Mouse (Mus musculus) subcutaneous adipose tissue, adult 2 months (tissue): ENCODE measurements around the gene Stap2. TPM values are rescaled to one million over a fixed set of nuclear protein-coding genes. Genes with fewer than 3 reads are reported as not detected.

Experiments
- polyA plus RNA-seq: library from polyadenylated mRNA; depleted of rRNA; stranded (reverse); fragments of >200 nt; gene quantifications from 2 replicates; pipeline ENCODE4 v1.2.3, GENCODE M21; 2012; ENCODE audit warnings: low replicate concordance; rRNA removed

Gene Stap2
- polyA plus RNA-seq, result 25.3 and 34.1 TPM in 2 replicates

DNA sequence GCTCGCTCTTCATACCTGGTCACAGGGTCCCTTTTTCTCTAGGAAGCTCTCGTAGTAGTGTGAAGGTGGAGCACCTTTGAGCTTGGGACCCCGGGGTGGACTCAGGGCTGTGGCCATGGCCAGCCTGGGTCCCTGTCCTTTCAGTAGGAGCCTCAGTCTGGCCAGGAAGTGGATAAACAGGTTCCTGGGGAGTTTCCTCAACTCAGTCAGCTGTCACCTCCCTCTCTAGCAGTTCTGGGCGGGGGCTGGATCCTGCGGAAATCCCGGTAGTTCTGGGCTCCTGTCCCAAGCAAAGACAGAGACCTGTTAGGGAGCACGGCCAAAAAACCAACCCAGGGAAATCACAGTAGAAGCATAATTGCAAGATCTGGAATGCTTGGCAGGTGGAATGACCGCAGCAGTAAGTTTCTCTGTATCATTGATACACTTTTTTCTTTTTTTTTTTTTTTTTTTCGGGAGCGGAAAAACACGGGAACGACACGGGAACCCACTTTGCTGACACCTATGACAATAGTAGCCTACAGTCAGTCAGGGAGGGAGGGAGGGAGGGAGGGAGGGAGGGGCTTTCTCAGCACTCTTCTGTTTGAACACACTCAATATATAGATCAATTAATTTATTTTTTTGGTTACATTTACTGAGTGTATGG, at the start of gene Stap2, which contains the start of gene Mpnd:
TSS of gene Stap2 (minus strand) at position 170 of the 647 bp plus-strand sequence.
TSS of gene Mpnd (plus strand) at position 297 of the 647 bp plus-strand sequence.

DNA sequence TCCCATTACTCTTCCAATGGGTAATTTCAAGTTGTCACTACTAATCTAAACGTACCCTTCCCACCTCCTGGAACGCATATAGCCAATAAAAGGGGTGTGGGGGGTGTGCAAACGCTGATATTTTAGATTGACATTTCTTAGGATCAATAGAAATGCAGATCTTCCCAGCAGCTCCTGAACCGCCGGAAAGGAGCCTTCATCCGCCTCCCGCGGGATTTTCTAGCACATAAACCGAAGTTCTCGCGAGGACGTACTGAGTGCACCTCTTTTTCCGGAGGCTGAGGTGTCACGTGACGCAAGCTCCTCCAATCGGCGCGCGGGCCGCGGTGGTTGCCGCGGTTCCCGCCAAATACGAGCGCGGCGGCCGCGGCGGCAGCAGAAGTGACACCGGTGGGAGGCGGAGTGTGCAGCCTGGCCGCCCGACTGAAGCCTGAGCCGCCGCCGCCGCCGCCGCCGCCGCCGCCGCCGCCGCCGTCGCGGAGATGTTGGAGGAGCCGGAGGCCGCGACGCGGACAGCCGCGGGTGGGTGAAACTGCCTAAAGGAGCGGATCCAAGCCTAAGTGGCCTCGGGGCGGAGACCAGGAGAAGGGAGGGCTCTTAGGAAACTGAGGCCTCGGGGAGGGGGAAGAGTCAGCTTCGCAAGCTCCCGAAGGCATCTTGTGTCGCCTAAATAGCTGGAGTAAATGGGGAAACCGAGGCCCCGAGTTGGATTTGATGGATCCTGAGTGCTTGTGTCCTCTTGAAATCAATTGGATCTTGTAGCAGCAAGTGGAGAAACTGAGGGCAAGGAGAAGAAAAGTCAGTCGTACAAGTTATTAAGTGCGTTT, 34.9 kb upstream of the Stap2 start, which contains the start of gene Chaf1a:
TSS of gene Chaf1a (plus strand) at position 410 of the 827 bp plus-strand sequence.

DNA sequence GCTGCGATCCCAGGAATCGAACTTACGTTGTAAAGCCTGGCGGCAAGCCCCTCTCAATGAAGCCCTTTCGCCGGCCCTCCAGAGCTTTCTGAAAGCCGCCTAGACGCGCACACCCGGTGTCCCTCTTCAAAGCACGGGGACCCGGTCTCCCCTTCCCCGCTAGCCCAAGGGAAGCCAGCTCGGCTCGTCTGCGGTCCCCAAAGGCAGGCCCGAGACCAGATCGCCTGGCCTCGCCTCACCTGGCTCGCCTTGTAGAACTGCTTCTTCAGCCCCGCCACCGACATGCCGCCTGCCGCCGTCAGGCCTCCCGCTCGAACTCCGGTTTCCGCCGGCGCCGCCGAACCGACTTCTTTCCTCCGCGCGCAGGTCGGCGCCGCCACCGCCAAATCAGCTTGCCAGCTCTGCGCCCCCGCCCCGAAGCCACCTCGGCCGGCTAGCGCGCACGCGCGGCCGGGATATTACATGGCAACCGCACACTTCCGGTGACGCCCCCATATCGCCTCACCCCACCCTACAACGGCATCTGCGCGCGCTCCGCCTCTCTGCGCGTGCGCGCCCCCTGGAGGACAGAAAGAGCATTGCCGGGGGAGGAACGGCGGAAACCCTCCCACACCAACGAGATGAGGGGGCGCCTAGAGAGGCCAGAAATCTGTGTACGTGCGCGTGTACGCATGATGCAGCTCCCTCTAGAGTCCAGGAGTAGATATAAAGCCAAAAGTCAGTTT, 31.0 kb upstream of the Stap2 start, which contains the start of gene Sh3gl1:
TSS of gene Sh3gl1 (minus strand) at position 460 of the 725 bp plus-strand sequence.

DNA sequence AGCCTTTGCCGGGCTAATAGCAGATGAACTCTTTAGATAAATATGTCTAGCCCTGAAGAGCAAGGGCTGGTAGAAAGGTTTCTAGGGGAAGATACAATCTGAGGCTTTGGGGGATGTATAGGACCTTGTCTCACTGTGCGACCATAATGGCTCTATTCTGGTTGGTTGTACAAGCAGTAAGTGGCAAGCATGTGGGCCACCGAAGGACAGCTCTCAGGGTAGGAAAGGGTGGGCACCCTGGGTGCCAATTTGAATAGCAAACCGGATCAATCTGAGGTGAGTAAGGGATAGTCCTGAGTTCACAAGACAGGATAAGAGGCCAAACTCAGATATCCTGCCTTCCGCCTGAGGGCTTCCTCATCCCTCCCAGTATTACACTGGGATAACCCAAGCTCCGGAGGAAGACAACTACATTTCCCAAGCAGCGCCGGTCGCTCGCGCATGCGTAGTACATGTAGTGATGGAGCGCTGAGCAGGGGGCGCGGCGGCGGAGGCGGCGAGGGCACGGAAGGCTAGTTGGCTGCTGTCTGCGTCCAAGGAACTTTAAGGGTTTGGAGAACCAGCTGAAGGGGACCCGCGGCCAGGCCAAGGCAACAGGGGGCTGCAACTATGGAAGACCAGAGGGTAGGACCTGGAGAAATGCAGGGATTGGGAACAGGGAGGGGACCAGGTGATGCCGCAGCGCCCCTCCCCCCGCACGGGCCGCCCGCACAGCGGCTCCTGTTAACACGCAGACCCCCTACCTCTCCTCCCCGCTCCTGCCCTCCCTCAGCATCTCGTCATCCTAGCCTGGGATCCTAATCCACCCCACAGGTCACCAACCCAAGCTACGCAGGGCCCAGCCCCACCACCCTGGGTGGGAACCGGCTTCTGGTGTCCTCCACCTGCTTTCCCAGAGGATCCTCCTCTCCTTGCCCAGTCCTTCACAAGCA, 19.1 kb downstream of the Stap2 start, which contains the start of gene Fsd1:
TSS of gene Fsd1 (plus strand) at position 480 of the 932 bp plus-strand sequence.

DNA sequence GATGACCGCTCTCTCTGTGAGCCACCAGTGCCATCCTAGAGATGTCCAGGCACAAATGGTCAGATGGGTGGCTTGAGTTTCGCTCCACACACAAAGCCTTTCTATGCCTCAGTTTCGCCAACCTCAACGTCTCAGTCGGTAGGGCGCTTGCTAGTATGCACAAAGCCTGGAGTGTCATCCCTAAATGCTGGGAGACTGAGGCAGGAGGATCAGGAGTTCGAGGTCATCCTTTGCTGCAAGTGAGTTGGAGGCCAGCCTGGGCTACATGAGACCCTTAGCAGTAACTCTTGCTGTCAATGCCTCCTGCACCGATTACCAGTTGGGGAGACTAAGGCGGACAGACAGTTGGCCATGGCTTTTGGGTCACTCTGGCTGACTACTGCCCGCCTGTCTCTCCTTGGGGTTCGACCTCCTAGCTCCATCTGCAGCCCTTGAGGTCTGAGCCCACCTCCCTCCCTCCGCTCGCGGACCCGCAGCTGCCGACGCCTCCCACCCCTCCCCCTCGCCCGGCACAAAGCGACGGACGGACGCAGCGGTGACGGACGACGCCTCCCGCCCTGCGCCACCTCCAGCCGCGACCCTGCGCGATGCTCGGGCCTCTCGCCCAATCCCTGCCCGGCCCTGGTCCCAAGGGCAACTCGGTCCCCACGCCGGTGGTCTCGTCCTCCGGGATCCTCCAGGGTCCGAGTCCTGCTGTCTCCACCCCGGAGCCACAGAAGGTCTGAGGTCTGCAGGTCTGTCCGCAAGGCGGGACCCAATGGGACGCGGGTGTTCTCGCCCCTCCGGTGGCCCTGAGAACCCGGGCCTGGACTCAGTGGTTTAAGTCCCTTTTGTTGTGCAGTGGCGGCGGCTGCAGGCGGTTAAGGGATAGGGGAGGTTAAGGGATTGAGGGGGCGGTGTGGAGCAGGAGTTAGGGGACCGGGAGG, 35.2 kb downstream of the Stap2 start, which contains the start of gene Shd:
TSS of gene Shd (plus strand) at position 502 of the 926 bp plus-strand sequence.

DNA sequence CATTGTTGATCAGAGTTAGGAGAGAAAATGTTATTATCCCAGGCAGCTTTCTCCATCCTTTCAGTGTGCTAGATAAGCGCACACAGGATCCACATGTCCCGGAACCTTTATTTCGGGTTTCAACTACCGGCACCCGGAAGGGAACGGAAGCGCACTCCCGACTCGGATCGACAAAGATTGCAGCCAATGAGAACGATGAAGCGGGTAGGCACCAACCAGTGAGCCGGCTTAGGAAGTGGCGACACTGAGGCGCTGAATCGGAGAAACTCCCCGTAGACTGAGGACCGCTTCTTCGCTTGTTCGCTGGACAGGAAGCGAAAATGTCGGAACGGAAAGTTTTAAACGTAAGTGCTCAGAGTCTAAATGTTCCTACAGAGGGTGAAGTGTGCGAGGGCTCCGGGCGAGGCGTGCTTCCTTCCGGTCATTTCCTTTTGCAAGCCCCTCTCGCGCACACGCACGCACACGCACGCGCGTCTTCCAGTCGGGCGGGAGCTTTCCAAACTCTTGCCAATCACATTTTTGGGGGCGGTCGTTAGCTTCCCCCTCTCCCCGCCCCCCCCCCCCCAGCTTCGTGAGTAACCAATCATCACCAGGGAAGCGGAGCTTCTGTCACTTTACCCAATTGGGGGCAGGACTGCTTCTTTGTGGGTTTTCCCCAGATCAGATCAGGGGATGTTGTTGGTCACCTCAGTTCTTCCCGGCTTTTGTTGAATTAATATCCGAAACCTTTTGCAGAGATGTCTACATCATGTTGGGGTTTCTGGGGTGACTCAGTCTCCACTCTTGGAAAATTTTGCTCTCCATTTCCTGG, 46.3 kb downstream of the Stap2 start, which contains the start of gene Yju2:
TSS of gene Yju2 (plus strand) at position 182 of the 811 bp plus-strand sequence.

DNA sequence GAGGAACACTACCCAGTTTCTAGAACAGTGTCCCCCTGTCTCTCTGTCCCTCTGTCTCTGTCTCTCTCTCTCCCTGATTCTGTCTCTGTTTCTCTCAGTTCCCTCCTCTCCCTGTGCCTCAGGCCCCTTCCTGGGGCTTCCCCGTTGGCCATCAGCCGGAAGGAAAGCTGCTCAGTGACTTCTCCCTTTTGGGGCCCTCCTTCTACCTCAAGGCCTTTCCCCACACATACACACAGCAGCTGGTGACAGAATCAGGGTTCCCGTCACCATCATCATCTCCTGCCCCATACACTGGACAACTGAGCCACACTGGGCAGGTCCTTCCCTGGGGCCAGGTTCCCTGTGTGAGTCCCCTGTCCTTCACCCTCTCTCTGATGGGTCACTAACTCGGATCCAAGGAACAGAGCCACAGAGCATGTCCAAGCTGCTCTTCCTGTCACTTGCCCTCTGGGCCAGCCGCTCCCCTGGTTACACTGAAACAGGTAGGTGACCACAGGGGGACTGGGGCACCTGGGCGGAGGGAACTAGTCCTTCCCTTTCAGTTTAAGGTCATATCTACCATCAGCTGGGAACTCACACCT, 52.8 kb downstream of the Stap2 start, which contains the start of gene Ebi3:
TSS of gene Ebi3 (plus strand) at position 194 of the 581 bp plus-strand sequence.

DNA sequence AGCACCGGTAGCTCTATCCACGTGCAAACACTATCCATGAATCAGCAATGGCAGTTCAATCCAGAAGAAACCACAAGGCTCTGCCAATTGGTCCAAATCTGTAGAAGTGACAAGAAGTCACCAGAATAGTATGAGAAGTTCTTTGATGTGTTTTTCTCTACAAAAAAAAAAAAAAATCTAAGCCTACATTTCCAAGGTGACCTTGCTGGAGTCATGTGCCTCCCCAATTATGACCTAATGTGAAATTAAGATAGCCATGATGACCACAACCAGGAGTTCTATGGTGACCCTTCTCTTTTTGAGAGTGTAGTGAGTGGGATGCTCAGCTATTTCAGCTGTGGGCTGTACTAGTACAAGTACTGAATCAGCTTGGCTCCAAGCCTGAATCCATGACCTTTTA, 56.0 kb downstream of the Stap2 start, which contains the start of gene Zfp119b:
TSS of gene Zfp119b (minus strand) at position 101 of the 400 bp plus-strand sequence.

Other genes with a start within 250 kb of the Stap2 start
- gene Zfp119a, start 126.7 kb downstream of the Stap2 start, polyA plus RNA-seq, result 0.52 and 0.87 TPM in 2 replicates
- gene Zfp959, start 113.5 kb downstream of the Stap2 start, polyA plus RNA-seq, result 1.1 and 1.4 TPM in 2 replicates
- gene Zfp119b, start 56.1 kb downstream of the Stap2 start, polyA plus RNA-seq, result 0.67 and 0.75 TPM in 2 replicates
- 6.0 and 9.2 TPM in 2 replicates for gene Ebi3, start 52.9 kb downstream of the Stap2 start, polyA plus RNA-seq
- 6.9 and 10.4 TPM in 2 replicates for gene Yju2, start 46.5 kb downstream of the Stap2 start, polyA plus RNA-seq
- gene Shd, start 35.1 kb downstream of the Stap2 start, polyA plus RNA-seq, result 0.56 and 13.0 TPM in 2 replicates
- gene Fsd1, start 19.1 kb downstream of the Stap2 start, polyA plus RNA-seq, result 1.0 and 7.0 TPM in 2 replicates
- gene Mpnd, start 127 bp upstream of the Stap2 start, polyA plus RNA-seq, result 106 and 131 TPM in 2 replicates
- gene Sh3gl1, start 31.1 kb upstream of the Stap2 start, polyA plus RNA-seq, result 75.0 and 104 TPM in 2 replicates
- gene Chaf1a, start 34.9 kb upstream of the Stap2 start, polyA plus RNA-seq, result 2.0 and 5.8 TPM in 2 replicates
- 92.5 and 99.3 TPM in 2 replicates for gene Ubxn6, start 69.4 kb upstream of the Stap2 start, polyA plus RNA-seq
- gene Hdgfl2, start 74.0 kb upstream of the Stap2 start, polyA plus RNA-seq, result 20.9 and 56.5 TPM in 2 replicates
- 452 and 1,682 TPM in 2 replicates for gene Plin4, start 104.2 kb upstream of the Stap2 start, polyA plus RNA-seq
- gene Plin5, start 112.0 kb upstream of the Stap2 start, polyA plus RNA-seq, result 12.6 and 29.9 TPM in 2 replicates
- gene Lrg1, start 116.4 kb upstream of the Stap2 start, polyA plus RNA-seq, result 111 and 539 TPM in 2 replicates
- 14.4 and 24.4 TPM in 2 replicates for gene Sema6b, start 134.8 kb upstream of the Stap2 start, polyA plus RNA-seq
- gene Tnfaip8l1, start 156.9 kb upstream of the Stap2 start, polyA plus RNA-seq, result 8.3 and 9.0 TPM in 2 replicates
- gene Mydgf, start 178.3 kb upstream of the Stap2 start, polyA plus RNA-seq, result 64.9 and 80.9 TPM in 2 replicates
- 42.0 and 57.6 TPM in 2 replicates for gene Dpp9, start 213.3 kb upstream of the Stap2 start, polyA plus RNA-seq